Mouse (Mus musculus) embryonic fibroblast, embryonic 13.5 days (primary cell): ENCODE results near the gene Rrbp1.

Experiments
- CTCF ChIP-seq: IDR thresholded peaks from 2 replicates; pipeline ENCODE4 v1.5.1; 2011; ENCODE audit warnings: mild to moderate bottlenecking, control low read depth, low read length, moderate library complexity, borderline replicate concordance; ENCODE audit not compliant: insufficient read depth
- POLR2A ChIP-seq: IDR thresholded peaks from 2 replicates; pipeline ENCODE4 v1.6.1; 2011; ENCODE audit warnings: low read depth, mild to moderate bottlenecking, control low read depth, low read length, moderate library complexity

DNA sequence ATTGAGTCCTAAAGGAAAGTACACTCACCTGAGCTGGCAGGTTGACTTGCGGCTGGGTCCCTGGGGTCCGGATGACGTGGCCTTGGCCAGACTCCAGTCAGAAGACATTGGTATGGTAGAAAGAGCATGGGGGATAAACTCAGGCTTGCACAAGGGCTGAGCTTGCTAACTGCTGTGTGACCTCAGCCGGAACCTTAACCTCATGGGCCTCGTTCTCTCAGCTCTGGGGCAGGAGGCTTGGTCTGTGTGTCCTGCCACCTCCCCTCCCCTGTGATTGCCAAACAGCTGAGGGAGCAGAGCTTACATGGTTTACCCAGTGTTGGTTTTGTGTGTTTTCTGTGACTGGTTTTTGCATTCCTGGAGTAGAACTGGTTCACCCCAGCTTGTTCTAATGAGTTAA, 70.7 kb downstream of the Rrbp1 start:
- TF ChIP-seq CTCF, result no peak
- TF ChIP-seq POLR2A, result no peak
